Mouse (Mus musculus) T-helper 17 cell (primary cell): Measurements from ENCODE around the gene Atrx.
"Not testable (repeated sequence)": the region's sequence is repeated elsewhere in the genome, so short reads cannot be mapped to it uniquely, and the experiment has no call there.

ENCODE experiments used
- in situ Hi-C, 2 experiments: fragments of 300-600 bp; cut with MboI, MseI; formaldehyde crosslinking; loops; 1 replicate in 1 of 2; 2 replicates in 1 of 2; pipeline ENCODE4 v1.15.1; 2025; ENCODE audit warnings: high pct_unique_total_duplicates in 2 of 2

Atrx gene

GRCm38 (mm10) chrX:105928861-105929477 is at the start of gene Atrx:
TSS of gene Atrx (minus strand) at chrX:105929403.
- in situ Hi-C loops = no loop called here

GRCm38 (mm10) chrX:105957091-105957490 is 27.9 kb upstream of the Atrx start:
- in situ Hi-C loops = not testable (repeated sequence)

DNA sequence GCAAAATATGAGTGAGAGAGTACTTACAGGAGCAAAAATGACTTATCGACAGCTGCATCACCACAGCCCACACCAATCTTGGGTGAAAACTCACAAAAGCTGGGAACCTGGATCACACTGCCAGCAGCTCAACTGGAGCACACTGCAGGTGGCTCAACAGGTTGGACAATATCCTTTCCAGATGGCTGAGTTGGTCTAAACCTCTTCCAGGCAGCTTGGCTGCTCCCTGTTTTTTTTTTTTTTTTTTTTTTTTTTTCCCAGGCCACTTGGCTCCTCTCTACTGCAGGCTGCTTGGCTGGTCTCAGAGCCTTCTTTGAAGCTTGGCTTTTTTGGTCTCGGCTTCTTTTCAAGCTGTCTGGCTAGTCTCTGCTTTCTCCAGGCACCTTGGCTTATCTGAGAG is 24.8 kb upstream of the Atrx start:
- in situ Hi-C loops = no loop called here

DNA sequence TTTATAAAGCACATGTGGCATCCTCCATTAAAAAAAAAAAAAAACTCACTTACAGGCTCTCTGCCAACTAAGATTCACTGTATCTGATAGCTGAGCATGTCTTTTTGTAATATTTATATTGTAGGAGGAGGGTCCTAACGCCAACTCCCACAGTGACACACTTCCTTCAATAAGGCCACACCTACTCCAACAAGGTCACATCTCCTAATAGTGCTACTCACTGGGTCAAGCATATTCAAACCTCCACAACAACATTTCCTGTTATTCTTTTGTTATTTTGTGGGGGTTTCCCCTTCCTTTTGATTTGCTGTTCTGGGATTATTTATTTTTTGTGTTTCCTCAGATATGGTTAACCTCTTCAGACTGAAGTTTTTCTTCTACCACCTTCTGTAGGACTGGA is 17.2 kb upstream of the Atrx start:
- in situ Hi-C loops = no loop called here

DNA sequence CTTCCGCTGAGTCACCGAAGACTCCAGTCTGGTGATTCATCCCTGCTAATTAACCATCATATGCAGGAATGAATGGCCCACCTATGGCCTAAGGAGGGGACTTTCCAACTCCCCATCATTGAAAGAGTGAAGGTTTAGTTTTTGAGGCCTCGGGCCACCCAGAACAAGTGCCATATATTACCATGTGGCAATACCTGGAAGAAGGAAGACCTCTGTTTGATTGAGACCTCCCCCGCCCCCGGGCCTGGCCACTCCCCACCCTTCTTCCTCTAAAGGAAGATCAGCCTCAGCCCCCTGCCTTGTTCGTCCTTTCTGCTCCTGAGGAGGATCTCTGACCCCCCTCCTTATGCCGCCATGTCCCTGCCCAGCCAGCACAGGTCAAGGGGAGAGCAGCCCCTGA is 10.0 kb upstream of the Atrx start:
- in situ Hi-C loops = no loop called here

DNA sequence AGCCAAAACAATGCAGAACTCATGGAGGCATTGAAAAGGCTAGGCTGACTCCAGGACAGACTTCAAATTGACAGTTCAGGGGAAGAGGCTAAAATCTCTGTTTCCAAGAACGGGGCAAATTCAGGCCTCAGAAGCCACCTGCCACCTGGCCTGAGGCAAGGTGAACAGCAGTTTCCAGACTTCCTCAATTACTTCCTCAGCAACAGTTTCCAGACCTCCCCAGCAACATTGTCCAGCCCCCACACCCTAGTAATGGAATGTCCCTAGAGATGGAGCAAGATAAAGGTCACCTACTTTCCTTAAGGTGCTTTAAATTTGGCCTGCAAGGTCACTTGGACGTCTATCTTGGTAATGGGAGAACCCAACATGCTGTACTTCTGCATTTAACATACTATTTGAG is 8.5 kb upstream of the Atrx start:
- in situ Hi-C loops = no loop called here

DNA sequence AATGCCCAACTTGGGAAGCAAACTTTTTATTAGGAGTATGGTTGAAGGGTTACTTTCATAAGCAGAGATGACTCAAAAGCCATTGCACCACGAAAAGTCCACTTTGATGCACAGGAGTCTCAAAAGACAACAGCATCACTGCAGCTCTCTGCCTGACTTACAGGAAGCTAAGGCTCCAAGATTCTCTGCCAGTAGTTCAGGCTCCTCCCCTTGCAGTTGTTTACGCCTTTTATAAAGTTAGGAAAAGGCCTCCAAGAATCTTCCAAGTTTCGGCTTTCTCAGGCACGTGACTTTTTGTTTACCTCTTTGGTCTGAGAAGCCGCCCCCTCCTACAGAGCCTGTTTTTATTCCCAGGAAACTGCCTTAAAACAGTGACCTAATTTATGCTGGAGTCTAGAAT is 5.1 kb upstream of the Atrx start:
- in situ Hi-C loops = no loop called here

- in situ Hi-C loops = no loop called here
These were observed 355 bp upstream of the Atrx start for GRCm38 (mm10) chrX:105929478-105930038.

GRCm38 (mm10) chrX:105927941-105928860 is 1.0 kb downstream of the Atrx start:
- in situ Hi-C loops = no loop called here

- in situ Hi-C loops = no loop called here
These were observed 3.0 kb downstream of the Atrx start for GRCm38 (mm10) chrX:105926121-105926735.

- in situ Hi-C loops = loop anchor here in 1 of 2 experiments (5.0 kb wide), 1 partner anchor 83 kb away; no protein-coding TSS in a partner anchor
These were observed 4.7 kb downstream of the Atrx start for GRCm38 (mm10) chrX:105924326-105925070.

GRCm38 (mm10) chrX:105923896-105924295 is 5.3 kb downstream of the Atrx start:
- in situ Hi-C loops = loop anchor here in 1 of 2 experiments (5.0 kb wide), 1 partner anchor 83 kb away; no protein-coding TSS in a partner anchor

DNA sequence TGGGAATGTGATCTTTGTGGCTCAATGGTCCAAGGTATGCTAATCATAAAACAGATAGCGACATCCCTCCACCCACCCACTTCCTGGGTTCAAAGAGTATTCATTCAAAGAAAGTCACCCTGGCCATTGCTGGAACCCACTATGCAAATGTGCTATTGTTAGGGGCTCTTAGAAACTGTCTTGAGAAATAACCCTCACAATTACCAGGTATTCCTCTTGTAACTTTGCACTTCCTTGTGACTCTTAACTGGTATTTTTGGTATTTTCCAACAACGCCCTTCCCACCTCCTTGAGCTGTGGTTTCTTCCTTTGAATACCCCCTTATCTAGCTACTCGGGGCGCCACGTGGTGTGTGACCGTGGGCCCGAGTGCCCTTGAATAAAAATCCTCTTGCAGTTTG is 6.2 kb downstream of the Atrx start:
- in situ Hi-C loops = loop anchor here in 1 of 2 experiments (5.0 kb wide), 1 partner anchor 84 kb away; no protein-coding TSS in a partner anchor

DNA sequence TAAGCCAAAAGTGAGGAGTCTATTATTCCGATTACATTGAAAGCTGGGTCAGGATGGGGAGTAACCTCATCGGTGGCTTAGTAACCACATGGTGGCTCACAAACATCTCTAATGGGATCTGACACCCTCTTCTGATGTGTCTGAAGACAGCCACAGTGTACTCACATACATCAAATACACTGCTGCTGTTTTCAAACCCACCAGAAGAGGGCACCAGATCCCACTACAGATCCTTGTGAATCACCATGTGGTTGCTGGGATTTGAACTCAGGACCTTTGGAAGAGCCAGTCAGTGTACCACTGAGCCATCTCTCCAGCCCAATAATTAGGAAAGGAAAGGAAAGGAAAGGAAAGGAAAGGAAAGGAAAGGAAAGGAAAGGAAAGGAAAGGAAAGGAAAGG is 7.8 kb downstream of the Atrx start:
- in situ Hi-C loops = loop anchor here in 1 of 2 experiments (5.0 kb wide), 1 partner anchor 86 kb away; no protein-coding TSS in a partner anchor

DNA sequence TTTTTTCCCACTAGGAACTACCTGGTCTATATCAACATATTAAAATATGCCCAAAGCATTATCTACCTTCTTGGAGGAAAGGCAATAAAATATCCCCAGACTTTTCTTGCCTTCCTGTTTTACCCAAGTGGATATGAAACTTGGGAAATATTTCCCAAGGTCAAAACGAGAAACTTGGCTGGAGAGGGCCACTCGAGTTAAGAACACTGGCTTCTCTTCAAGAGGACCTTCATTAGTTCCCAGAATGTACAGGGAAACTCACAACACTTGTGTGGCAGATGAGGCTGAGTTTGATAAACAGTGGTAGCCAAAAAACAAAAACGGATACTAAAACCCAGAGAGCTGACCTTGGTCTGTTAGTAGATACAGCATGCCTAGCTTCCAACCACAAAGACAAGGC is 17.5 kb downstream of the Atrx start:
- in situ Hi-C loops = no loop called here

- in situ Hi-C loops = no loop called here
These were observed 27.6 kb downstream of the Atrx start for GRCm38 (mm10) chrX:105901611-105902010.

GRCm38 (mm10) chrX:105886921-105887320 is 42.3 kb downstream of the Atrx start:
- in situ Hi-C loops = no loop called here

GRCm38 (mm10) chrX:105864367-105864766 is 64.8 kb downstream of the Atrx start:
- in situ Hi-C loops = loop anchor here in 1 of 2 experiments (10.0 kb wide), 1 partner anchor 500 kb away; no protein-coding TSS in a partner anchor

DNA sequence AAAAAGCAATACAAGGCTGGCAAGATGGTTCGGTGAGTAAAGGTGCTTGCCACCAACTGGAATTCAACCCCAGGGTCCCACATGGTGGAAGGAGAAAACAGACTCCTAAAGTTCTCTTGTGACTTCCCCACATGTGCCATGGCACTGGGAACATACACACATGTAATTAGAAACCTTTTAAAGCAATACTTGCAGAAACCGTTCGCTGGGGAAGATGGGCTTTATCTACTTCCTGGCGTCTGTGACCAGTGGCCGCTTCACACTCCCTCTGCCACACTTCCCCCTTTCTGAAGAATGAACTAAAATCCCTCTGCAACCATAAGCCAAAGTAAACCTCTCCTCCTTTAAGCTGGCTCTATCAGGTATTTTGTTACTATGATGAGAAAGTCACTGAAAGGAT is 104.7 kb downstream of the Atrx start:
- in situ Hi-C loops = no loop called here

DNA sequence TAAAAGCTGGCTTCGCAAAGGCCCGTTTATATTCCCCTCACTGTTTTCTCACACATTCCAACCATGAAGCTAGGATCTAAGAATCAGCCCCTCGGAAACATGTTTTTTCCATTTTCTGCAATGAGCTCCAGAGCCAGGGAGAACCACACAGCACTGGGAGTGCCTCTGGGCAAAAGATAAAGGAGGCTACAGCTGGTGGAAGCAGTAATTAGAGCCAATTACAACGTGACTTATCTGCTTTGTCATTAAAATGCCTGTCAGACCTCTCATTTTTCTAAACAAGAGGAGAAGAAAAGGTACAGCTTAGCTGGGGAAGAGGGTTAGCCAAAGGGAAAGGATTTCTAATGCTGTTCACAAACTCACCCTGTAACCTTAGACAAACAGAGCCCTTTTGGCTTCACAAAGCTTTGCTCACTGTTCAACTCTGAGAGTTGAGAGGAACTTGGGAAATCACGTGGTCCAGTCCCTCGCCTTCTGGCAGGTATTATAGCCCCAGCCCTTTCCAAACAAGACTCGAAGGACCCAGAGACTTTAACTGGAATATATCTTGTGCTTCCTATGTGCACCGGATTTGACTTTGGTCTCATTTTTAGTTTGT is 134.3 kb downstream of the Atrx start:
- in situ Hi-C loops = loop anchor here in 1 of 2 experiments (25.0 kb wide), 1 partner anchor 633 kb away; no protein-coding TSS in a partner anchor

DNA sequence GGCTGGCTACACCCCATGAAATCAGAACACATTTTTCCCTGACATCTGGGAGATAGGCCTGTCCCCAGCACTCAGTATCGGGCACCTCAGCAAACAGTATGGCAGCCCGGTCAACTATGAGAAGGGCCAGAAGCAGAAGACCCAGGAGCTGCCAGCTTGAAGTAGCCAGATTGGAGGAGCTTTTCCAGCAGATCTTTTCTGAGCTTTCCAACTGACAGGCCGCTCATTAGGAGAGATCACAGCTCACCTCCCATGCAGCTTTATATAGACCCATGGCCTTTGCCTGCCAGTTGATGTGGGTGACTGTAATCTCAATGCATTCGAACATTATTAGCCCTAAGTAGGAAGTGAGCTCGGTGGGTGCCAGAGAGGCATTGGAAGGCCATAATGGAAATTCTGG is 155.9 kb downstream of the Atrx start:
- in situ Hi-C loops = no loop called here
